Mouse (Mus musculus): ENCODE measurements at regions not wholly inside any gene's neighbourhood (a gene's known extent, or its start where the extent isn't known, plus 50 kb on each side); places are given as distances from the start of the nearest gene placed in this dataset.
A peak's percentile ranks its signal among the peaks of the same experiment; 100 is the strongest.
"Not testable (repeated sequence)": the region's sequence is repeated elsewhere in the genome, so short reads cannot be mapped to it uniquely, and the experiment has no call there.

DNA sequence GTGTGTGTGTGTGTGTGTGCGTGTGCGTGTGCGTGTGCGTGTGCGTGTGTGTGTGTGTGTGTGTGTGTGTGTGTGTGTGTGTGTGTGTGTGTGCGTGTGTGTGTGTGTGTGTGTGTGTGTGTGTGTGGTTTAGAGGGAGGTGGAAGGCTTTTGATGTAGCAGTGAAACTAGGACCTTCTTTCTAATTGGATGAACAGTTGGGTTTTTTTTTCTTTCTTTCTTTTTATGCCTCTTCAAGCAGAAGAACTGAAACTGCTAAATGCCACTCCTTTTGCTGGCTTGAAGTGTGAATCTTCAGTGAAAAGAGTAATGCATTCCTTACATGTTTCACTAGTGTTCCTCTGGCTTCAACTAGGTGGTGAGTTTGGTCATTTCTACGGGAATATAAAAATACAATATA lies 828.8 kb upstream of the Olfr1507 start:
- not testable (repeated sequence) for DNase-seq (ENCODE audit: low spot score)

DNA sequence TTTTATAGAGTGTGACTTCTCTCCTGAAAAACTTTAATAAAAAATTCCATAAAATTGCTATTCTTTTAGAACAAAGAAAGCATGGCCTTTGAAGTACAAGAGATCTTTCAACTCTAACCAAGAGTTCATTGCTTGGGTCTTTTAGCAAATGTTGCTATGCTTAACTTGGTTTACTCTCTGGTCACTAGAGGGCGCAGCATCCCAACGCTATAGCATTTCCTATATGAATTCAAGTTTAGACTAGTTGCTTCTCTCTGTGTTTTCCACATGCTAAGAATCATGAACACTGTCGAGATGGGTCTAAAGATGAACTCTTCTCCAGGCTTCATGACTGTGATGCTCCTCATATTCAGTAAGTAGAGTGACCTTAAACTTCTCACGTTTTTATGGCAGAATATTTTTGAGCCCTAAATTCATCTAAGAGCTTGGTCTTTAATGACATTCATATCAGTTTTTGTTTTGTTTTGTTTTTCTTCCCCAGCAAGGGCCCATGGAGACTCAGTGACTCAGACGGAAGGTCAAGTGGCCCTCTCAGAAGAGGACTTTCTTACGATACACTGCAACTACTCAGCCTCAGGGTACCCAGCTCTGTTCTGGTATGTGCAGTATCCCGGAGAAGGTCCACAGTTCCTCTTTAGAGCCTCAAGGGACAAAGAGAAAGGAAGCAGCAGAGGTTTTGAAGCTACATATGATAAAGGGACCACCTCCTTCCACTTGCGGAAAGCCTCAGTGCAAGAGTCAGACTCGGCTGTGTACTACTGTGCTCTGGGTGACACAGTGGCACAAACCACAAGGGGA lies 823.2 kb upstream of the Olfr1507 start:
- DNase-seq (ENCODE audit: low spot score): not testable (repeated sequence)

DNA sequence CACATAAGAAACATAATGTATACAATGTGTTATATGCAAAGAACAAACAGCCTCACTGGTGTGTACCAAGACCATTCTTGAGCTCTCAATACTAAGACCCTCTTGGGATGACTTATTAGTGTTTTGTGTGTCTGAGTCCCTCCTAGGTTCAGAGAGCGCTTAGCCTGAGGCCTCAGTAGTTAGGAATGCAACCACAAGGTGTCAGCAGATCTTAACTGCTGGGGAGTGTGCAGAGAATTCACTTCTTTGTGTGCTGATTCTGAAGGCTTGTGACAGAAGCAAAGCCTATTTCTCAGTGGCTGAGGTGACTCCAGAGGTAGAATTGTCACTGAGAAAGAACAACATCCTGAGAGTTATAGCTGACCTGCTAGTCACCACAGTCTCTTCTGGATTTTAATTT lies 816.9 kb upstream of the Olfr1507 start:
- not testable (repeated sequence) for DNase-seq (ENCODE audit: low spot score)

DNA sequence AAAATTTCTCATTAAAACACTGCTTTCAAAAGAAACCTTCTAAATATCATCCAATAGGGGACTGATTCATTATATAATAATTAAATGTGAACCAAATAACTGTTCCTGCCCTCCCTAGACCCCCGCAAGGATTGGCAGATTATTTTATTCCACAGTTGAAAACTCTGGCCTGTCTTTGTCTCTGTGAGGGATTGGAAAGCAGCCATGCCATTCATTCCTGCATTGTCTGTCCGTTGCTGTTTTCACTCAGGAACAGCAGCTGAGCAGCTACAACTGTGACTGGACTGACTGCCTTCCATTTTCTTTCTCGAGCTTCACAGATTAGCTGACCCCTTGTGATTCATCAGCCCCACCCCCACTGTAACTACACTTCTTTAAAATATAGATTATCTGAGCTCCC lies 807.6 kb upstream of the Olfr1507 start:
- not testable (repeated sequence) for DNase-seq (ENCODE audit: low spot score)

DNA sequence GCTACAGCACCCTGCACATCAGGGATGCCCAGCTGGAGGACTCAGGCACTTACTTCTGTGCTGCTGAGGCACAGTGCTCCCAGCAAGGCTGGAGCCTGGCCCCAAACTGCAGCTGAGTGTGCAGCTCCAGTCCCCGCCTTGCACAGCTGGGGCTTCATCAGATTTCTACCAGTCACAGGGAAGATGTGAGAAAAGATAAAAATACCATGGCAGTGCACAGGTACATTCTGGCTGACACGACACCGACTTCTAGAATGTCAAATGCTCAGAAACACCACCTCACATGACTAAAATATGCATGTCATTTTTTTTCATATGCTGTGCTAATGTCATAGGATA lies 806.9 kb upstream of the Olfr1507 start:
- not testable (repeated sequence) for DNase-seq (ENCODE audit: low spot score)

DNA sequence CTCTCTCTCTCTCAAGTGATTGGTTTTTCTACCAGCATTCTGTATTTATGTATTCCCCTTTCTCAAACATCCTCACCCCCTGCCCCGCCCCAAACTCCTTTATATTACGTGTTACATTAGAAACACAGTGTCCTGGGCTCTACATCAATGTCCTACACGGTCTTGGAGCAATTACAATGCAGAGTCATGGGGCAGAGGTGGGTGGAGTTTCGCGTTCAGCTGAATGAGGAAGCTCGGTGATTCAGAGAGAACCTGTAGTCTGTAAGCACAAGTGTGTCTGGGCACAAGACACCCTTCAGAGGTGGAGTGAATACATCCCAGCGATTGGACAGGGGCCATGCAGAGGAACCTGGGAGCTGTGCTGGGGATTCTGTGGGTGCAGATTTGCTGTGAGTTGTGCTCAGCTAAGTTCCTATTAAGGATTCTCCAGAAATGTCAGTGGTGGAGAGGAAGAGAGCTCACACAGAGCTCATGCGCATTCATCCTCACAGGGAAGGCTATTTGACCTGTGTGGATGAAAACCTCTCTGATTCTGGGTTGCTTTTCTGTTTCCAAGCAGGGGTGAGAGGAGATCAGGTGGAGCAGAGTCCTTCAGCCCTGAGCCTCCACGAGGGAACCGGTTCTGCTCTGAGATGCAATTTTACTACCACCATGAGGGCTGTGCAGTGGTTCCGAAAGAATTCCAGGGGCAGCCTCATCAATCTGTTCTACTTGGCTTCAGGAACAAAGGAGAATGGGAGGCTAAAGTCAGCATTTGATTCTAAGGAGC lies 806.4 kb upstream of the Olfr1507 start:
- not testable (repeated sequence) for DNase-seq (ENCODE audit: low spot score)

DNA sequence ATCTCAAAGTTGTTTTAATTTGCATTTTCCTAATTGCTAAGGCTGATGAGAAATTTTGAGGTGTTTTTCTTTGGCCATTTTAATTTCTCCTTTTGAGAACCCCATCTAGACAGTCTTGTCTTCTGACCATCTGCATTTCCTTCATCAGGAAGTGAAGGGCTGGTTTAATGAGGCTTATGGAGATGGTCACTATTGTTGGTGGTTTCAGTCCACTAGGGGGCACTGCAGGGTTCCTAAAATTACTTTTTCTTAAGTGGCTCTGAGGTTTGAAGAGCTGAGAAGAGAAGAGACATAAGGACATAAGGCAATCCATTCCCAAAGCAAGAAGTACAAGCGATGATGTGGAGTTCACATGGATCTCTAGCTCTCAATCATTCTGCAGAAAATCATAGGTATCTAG lies 805.6 kb upstream of the Olfr1507 start:
- not testable (repeated sequence) for DNase-seq (ENCODE audit: low spot score)

DNA sequence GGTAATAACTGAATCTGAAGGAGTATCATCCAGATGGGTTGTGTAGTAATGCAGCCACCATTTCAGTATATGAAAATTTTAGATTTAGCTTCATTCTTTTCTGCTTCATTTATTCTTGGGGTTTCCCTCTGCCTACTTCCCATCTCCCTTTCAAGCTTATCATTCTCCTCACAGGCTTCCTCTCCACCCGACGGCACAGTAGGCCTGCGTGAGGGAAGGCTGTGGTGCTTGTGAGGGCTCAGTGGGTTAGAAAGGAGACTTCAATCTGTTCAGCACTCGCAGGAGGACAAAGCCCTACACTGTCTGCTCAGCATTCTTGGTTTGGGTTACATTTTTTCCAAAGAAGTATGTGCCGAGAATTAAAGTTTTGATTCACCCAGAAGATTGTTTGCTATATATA lies 804.2 kb upstream of the Olfr1507 start:
- DNase-seq (ENCODE audit: low spot score): not testable (repeated sequence)

DNA sequence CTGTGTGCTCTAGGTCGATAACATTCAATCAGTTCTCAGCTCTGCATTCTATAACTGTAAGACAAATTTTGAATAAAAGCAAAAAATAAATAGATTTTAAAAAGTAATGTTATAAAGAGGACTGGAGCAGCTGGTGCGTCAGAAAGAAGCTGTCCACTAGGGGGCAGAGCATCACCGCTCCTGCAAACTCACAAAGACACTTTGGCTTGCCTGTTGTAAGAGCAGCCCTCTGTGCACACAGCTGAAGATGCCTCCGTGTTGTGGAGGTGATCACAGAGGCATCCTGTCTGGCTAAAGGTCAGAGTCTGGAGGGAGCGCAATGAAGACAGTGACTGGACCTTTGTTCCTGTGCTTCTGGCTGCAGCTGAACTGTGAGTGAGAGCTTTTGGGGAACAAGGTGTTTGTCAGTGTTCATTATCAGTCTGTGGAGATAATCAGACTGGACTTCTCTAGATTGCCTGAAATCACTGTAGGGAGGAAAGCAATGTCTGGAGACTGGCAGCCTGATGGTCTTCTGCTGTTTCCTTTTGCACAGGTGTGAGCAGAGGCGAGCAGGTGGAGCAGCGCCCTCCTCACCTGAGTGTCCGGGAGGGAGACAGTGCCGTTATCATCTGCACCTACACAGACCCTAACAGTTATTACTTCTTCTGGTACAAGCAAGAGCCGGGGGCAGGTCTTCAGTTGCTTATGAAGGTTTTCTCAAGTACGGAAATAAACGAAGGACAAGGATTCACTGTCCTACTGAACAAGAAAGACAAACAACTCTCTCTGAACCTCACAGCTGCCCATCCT lies 788.0 kb upstream of the Olfr1507 start:
- DNase-seq (ENCODE audit: low spot score): not testable (repeated sequence)

DNA sequence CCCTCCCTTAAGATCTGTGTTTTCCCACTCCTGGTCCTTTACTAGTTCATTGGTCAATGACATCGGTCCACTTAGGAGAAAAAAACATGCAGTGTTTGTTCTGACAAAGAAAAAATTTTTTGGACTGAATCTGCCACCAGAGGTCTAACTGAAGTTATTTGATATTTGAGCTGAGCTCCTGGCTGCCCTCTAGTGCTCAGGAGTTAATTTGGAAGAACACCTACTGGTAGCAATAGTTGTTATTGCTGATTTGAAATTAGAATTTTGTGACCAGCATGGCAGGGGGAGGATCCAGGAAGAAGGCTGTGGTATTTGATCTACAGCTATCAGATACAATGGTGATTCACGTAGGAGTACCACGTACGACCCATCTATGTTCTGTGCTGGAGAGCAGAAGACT lies 777.7 kb upstream of the Olfr1507 start:
- not testable (repeated sequence) for DNase-seq (ENCODE audit: low spot score)

DNA sequence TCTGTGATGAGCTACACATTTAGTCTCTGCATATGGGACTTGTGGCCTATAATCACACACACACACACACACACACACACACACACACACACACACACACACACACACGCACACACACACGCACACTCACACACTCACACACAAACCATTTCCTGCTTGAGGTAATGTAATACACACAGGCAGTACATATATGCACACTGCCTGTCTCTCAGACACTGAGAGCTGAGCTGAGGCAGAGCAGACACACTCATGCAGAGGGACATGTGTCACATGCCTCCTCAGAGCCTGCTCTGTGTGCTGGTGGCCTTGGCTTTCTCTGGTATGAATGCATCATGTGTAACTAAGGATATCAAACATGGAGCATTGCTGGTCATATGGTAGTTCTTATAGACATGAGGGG lies 772.1 kb upstream of the Olfr1507 start:
- DNase-seq (ENCODE audit: low spot score): not testable (repeated sequence)

DNA sequence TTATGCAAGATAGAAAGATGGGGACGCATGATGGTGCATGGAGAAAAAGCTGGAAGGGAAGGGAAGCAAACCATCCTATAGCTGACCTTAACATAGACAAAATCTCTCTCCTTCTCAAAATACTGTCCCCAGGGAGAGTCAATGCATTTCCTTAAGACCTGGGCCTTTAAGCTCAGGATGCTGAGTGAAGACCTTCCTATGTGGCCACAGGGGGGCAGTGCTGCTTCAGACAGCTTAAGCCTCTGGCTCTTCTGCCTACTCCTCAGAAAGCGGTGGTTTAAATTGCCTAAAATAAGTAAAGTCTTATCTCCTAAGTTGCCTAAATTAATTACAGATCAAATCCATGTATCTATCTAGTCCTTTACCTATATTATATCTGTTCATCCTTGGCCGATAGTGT lies 760.4 kb upstream of the Olfr1507 start:
- DNase-seq (ENCODE audit: low spot score): not testable (repeated sequence)

DNA sequence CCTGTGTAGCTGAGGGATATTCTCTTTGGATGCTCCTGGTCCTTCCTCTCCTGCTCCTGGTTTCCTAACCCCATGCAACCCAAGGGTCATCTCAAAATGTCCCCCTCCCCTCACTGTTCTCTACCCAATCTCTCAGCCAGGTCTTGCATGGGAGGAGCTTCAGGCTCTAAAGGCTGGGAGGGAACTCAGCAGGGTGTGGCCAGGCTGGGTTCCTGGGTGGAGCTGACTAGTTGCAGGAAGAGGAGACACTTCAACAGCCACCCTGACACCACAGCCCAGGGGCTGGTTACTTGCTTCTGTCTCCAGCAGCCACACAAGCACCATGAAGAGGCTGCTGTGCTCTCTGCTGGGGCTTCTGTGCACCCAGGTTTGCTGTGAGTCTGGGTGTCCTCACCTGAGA lies 757.9 kb upstream of the Olfr1507 start:
- DNase-seq (ENCODE audit: low spot score): not testable (repeated sequence)

DNA sequence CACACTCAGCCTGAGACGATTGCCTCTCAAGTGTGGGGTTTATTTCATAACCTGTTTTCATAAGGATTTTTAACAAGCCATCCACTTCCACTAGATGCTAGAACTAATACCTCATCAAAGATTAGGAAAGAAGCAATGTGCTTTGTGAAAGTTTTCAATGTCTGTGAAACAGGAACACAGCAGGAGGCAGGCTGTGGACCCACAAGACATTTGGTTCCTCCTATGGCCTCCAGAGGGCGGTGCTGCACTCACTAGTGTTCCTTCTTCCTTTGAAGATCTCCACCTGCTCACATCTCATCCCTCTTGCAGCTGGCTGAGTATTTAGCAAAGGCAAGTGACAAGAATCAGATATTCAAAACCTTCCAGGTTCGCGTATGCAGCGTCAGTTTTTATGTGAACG lies 735.6 kb upstream of the Olfr1507 start:
- not testable (repeated sequence) for DNase-seq (ENCODE audit: low spot score)

DNA sequence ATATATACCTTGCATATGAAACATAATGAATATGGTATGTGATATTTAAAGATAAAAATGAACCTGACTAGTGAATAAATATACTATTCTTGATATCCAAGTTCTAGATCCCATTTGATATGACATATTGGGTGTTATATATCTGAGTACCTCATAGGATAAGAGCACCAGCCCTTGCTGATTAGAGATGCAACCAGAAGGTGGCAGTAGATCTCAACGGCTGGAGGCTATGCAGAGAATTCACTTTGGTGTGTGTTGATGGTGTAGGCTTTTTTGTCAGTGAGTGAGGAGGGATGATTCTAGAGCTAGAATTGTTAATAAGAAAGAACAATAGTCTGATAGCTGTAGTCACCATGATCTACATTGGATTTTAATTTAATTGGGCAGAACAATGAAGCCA lies 729.2 kb upstream of the Olfr1507 start:
- DNase-seq (ENCODE audit: low spot score): not testable (repeated sequence)

DNA sequence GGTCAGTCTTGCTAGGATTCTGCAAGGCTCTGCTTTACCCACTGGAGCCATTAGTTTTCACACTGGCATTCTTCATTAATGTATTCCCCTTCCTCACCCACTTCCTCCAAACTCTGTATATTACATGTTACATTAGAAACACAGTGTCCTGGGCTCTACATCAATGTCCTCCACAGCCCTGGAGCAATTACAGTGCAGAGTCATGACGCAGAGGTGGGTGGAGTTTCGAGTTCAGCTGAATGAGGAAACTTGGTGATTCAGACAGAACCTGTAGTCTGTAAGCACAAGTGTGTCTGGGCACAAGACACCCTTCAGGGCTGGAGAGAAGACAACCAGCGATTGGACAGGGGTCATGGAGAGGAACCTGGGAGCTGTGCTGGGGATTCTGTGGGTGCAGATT lies 715.0 kb upstream of the Olfr1507 start:
- not testable (repeated sequence) for DNase-seq (ENCODE audit: low spot score)

DNA sequence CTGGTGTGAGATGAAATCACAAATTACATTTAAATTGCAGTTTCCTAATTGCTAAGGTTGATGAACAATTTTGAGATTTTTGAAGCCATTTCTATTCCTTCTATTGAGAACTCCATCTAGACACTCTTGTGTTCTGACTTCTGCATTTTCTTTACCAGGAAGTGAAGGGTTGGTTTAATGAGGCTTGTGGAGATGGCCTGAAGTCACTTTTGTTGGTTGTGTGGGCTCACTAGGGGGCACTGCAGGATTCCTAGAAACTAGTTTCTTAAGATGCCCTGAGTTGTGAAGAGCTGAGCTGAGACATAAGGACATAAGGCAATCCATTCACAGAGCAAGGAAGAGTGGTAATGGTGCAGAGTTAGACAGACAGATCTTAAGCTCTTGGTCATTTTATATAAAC lies 713.7 kb upstream of the Olfr1507 start:
- not testable (repeated sequence) for DNase-seq (ENCODE audit: low spot score)

DNA sequence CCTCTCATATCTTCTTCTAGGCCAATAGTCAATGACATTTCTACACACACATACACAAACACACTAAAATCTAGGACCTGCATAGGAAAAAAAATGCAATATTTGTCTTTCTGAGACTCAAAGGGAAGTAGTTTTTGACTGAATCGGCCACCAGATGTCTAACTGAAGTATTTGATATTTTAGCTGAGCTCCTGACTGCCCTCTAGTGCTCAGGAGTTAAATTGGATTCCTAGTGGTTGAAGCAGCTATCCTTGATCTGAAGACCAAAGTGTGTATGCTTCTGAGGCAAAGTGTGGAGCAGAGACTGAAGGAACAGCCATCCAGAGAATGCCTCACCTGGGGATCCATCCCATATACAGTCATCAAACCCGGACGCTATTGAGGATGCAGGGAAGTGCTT lies 695.4 kb upstream of the Olfr1507 start:
- not testable (repeated sequence) for DNase-seq (ENCODE audit: low spot score)

DNA sequence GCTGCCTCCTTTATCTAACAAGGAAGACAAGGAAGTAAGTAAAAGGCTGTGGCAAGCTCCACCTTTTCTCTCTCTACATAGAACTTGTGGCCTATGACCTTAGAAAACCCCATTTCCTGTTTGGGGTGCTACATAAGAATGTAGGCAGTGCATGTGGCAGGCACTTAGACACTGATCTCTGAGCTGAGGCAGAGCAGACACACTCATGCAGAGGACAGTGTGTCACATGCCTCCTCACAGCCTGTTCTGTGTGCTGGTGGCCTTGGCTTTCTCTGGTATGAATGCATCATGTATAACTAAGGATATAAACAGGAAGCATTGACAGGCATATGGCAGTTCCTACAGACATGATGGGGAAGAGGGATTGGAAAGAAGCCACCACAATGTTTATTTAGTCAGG lies 678.5 kb upstream of the Olfr1507 start:
- DNase-seq (ENCODE audit: low spot score): not testable (repeated sequence)

DNA sequence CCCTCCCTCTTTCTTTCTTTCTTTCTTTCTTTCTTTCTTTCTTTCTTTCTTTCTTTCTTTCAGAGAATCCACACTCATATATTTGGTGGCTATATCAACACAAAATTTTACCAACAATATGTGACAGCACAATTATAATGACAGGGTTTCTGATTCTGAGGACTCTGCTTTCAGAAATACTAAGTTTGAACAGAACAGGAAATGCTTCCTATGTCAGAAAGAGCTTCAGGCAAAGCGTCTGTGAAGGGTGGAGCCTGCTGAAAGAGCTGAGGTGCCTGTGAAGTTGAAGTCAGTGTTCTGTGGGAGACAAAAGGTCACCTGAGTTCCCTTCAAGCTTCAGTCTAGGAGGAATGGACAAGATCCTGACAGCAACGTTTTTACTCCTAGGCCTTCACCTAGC lies 670.8 kb upstream of the Olfr1507 start:
- DNase-seq (ENCODE audit: low spot score): not testable (repeated sequence)

DNA sequence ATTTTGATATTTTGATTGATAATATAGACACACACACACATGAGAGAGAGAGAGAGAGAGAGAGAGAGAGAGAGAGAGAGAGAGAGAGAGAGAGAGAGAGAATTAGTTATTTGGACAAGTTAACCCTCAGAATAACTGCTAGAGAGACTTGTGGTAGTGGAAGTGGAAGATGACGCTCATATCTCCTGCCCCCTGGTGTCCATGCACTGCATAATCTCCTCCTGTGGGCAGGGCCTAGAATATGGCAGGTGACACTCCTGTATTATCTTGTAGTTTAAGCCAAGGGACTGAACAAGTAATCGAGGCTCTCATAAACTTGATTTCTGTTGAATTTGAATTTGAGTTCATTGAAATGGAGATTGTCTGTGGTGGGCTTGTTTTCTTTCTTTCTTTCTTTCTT lies 663.5 kb upstream of the Olfr1507 start:
- DNase-seq (ENCODE audit: low spot score): not testable (repeated sequence)

DNA sequence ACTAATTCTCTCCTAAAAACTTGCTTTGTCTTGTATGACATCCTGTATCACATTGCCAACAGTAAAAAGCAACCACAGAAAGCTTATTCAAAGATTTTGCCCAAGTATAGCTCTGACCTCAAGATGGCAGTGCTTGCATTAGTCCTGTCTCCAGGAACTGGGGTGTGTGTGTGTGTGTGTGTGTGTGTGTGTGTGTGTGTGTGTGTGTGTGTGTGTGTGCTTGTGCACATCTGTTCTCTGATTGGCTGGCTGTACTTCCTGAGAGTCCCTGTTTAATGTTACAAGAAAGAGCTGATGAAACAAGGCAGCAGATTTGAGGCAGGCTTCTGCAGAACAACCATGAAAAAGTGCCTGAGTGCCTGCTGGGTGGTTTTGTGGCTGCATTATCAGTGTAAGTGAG lies 639.2 kb upstream of the Olfr1507 start:
- DNase-seq (ENCODE audit: low spot score): not testable (repeated sequence)

DNA sequence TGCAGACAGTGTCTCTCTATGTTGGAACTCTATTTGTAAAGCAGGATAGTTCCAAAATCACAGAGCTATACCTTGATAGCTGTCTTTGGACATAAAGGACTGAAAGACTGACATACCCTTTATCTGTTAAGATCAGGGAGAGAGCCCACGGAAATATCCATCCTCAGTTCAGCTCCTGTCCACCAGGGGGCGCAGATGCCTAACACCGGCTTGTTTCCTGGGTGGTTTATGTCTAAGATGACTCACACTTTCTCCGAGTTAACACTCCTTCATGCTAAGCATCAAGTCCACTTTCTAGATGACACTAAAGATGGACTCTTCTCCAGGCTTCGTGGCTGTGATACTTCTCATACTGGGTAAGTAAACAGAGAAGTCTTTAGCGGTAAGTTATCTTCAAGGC lies 636.8 kb upstream of the Olfr1507 start:
- peak; percentile 23 for DNase-seq (ENCODE audit: low spot score)
